Mouse (Mus musculus) gastrocnemius, adult 2 months (tissue): Measurements from ENCODE around the gene Ajap1. TPM values are rescaled to one million over a fixed set of nuclear protein-coding genes. Genes with fewer than 3 reads are reported as not detected.

ENCODE experiments used
- DNase-seq: peaks from one replicate; pipeline ENCODE4 v3.0.0; 2022
- H3K27ac ChIP-seq: fragments of 200-600 bp; 2 replicates; pipeline ENCODE4 v1.8.1; 2022; ENCODE audit warnings: mild to moderate bottlenecking
- H3K4me3 ChIP-seq: fragments of 200-600 bp; 2 replicates; pipeline ENCODE4 v1.8.1; 2022; ENCODE audit warnings: mild to moderate bottlenecking, moderate library complexity
- CTCF ChIP-seq: fragments of 200-600 bp; IDR thresholded peaks from 2 replicates; pipeline ENCODE4 v1.8.1; 2022; ENCODE audit warnings: antibody characterized with exemption, mild to moderate bottlenecking, moderate library complexity
- intact Hi-C: fragments of 180-260 bp; cut with DNase I; formaldehyde crosslinking; loops from one replicate; pipeline ENCODE4 v1.15.1; 2025
- total RNA-seq, 2 experiments: library from RNA; stranded (reverse); gene quantifications; 2 replicates each; pipeline ENCODE4 v1.2.3; 2021

Ajap1 gene
- total RNA-seq, 2 experiments from 2014 or later: 0.42 TPM; not detected in 1

DNA sequence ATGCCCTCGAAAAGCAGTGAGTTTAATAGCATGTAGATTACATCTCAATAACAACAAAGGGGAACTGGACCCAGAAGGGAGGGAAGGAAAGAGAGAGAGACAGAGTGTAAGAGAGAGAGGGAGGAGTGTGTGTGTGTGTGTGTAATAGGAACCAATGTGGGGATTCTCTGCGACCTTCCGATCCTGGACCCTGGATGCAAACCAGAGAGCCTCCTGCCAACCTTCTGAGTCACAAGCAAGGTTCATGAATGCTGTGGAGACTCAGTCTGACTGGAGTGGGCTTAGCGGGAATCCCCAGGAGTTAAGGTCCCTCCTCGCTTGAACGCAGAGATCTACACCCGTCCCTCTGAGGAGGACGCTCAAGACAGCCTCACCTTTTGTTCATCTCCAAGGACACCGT lies 45.4 kb downstream of the Ajap1 start:
- Histone ChIP-seq H3K27ac (no peak overlapping the region), H3K4me3 (no peak overlapping the region)
- intact Hi-C loops: no loop called here
- DNase-seq: no peak
- no peak for TF ChIP-seq CTCF

DNA sequence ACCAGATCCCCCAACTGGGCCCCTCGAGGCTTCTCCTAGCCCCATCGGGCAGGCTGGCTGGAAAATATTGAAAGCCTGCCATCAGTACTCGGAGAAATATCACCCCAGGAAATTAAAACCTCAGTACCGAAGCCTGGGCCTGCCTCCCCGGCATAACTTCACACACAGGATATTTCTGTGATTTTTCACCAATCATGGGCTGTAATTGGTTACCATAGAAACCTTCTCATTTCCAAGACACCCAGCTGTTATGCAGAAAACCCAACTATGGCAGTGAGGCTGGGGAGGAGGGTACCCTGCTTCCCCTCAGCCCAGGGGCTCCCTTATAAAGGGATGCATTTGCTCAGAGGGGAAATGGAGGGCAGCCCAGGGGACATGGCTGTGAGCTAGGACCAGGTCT lies 46.7 kb downstream of the Ajap1 start:
- DNase-seq: no peak
- H3K4me3 ChIP-seq: no peak overlapping the region
- no peak overlapping the region for H3K27ac ChIP-seq
- no peak for TF ChIP-seq CTCF
- intact Hi-C loops: no loop called here

DNA sequence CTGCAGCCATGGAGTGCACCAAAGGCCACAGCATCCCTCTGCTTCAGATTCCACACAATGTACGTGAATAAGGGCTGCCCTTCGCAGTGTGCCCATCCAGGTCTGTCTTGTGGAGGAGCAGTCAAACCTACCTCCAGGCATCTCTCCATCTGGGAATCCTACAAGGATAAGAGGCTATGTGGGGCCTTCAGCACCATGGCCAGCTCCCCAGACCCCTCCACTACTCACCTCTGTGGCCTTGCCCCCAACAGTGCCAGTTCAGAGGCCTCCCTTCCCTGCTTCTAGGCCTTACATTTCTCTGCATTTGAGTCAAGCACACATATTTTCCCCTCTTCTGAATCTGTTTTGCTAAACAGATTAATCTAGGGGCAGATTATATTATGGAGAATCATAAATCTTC lies 52.6 kb downstream of the Ajap1 start:
- no peak for TF ChIP-seq CTCF
- no peak for DNase-seq
- intact Hi-C loops: no loop called here
- no peak overlapping the region for H3K27ac ChIP-seq
- H3K4me3 ChIP-seq: no peak overlapping the region

DNA sequence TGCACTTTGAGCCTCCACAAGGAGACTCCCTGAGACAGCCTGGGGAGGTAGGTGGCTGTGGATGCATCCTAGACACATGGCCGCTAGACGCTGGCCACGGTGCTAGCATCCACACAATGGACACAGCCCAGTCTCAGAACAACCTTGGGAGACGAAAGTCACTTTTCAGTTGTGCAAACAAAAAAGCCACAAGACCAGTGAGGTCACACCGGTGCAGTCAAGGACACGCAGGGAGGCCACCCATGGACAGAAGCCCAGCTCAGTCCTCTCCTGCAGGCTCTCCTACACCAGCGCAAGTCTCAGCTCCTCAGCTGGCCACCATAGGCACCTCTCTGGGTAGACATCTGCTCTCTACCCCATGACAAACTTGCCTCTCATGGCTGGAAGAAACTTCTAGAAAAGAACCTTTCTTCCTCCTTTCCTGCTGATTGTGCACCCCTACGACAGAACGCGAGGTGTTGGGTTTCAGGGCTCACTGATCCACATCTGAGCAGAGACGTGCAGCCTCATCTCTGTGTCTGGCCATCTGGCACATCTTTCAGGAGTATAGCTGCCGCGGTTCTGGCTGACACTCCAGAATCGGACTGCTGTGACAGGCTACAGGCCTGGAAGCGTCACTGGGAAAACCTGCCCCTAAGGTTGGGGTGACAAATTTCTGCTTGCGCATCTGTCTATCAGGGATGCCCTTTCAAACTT lies 56.5 kb downstream of the Ajap1 start:
- intact Hi-C loops: no loop called here
- no peak for DNase-seq
- no peak for TF ChIP-seq CTCF
- H3K27ac ChIP-seq: no peak overlapping the region
- no peak overlapping the region for H3K4me3 ChIP-seq

DNA sequence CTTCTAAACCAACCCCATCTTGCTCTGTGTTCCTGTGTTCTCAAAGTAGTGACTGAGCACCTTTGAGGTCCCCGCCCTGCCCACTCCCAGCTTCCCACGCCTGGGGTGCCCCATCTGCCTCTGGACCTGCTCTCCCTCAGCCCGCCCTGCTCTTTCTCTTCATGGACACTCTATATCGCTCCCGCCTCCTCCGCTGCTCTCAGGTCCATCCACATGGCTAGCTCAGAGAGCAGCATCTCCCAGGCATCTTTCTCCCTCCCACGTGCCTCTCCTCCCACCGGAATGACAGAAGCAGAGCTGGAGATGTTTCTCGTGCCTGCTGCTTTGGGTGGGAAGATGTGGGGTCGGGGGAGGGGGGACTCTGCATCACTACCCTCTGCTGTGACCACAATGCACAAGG lies 58.3 kb downstream of the Ajap1 start:
- no peak for TF ChIP-seq CTCF

DNA sequence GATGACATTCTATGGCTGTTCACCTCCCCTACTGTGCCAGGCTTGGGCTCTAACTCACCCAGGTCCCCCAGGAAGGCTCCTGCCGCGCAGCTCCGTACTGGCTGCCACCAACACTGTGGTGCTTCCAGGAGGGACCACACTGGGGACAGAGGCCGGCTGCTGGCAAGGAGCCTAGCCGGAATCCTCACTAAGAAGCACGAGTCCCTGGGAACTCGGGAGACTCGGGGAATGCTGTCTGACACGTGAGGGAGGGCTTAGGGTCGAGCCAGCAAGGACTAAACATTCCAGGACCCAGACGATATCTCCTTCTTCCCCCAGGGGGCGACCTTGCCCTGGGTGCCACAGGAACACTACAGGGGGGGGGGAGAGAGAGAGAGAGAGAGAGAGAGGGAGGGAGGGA lies 64.7 kb downstream of the Ajap1 start:
- Histone ChIP-seq H3K27ac (no peak overlapping the region), H3K4me3 (no peak overlapping the region)
- peak; percentile 12; the same call in 1 of the 2 replicates for TF ChIP-seq CTCF
- intact Hi-C loops: no loop called here
- DNase-seq: peak; percentile 22

More for the DNA sequence above, 58.3 kb downstream of the Ajap1 start:
- no peak overlapping the region for H3K4me3 ChIP-seq
- H3K27ac ChIP-seq: no peak overlapping the region
- DNase-seq: no peak
- intact Hi-C loops: no loop called here

DNA sequence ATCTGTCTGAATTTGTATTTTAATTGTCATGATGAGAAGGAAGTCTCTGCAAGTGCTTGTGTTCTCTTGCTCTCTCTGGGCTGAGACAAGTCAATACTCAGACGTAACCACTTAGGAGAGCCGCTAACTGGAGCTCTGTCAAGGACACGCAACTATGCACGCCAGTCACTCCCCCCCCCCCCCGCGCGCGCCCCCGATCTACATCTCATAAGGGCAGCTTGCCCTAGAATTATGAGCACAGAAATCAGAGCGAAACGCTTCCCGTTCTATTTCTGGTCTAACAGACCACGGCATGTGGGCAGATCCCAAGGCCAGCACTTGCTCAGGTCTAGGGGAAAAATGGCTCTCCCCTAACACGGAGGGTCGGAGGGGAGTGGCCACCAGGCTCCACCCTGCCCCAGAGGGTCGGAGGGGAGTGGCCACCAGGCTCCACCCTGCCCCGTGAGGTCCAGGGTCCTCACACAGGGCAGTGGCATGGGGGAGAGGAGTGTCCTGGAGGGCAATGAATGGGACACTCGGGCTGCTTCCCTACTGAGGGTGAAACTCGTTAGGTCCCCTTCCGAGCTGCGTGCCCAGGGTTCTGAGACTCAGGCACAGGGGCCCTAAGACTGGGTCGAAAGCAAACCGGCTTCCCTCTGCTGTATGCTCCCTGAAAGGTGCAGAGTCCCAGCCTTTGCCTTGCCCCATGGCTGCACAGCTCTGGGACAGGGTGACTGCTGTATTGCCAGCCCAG lies 65.3 kb downstream of the Ajap1 start:
- no peak for DNase-seq
- no peak for TF ChIP-seq CTCF
- intact Hi-C loops: no loop called here
- Histone ChIP-seq H3K4me3 (no peak overlapping the region; the same call in 1 of the 2 replicates), H3K27ac (no peak overlapping the region)

DNA sequence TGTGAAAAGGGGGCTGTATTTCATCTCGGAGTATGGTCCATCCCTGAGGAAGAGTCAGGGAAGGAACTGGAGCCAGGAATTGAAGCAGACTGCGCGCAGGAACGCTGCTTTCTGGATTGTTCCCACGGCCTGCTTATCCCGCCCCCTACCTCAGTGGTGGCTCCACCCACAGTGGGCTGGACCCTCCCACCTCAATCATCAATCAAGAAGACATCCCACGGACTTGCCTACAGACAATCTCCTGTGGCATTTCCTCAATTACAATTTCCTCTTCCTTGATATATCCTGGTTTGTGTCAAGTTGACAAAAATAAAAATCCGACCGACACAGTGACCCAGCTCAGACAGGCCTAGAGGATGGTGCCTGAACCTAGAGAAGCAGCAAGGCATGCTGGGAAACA lies 66.5 kb downstream of the Ajap1 start:
- TF ChIP-seq CTCF: no peak
- H3K27ac ChIP-seq: no peak overlapping the region
- no peak overlapping the region for H3K4me3 ChIP-seq
- intact Hi-C loops: no loop called here
- DNase-seq: no peak

DNA sequence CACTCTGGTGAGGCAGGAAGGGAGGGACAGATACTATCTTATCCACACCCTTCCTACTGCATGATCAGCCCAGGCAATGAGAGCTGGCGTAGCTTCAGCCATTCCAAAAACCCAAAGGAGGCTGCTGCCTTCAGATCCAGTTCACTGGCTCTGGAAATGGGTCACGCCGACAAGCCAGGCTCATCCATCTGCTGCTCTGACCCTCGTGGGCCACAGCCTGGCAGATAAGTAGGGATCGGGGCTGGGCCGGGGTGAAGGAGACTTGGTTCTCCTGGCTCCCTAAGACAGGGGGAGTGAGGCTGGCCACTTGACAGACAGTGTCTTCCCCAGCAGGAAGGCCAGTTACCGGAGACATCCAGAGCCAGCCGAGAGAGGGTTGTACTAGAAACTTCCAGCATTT lies 84.2 kb downstream of the Ajap1 start:
- intact Hi-C loops: no loop called here

DNA sequence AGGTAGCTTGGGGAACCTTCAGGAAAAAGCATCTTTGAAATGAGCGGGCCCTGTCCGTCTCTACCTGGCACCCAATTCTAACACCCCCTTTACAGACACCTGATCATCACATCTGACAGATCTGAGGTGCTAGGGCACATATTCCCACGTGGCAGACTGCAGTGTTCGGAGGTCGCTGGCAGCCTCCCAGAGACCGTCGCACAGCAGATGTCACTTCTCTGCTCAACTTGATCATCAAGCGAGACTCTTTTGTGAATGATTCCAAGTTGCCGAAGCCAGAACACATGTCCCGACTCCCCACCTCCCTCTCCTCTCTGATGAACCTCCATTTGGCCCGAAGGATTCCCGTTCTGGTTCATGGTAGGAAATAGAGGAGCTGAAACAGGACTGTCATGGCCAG lies 95.1 kb downstream of the Ajap1 start:
- no peak for TF ChIP-seq CTCF
- intact Hi-C loops: no loop called here
- H3K4me3 ChIP-seq: no peak overlapping the region
- DNase-seq: no peak
- no peak overlapping the region for H3K27ac ChIP-seq

More for the DNA sequence above, 84.2 kb downstream of the Ajap1 start:
- no peak for TF ChIP-seq CTCF
- DNase-seq: no peak
- Histone ChIP-seq H3K4me3 (no peak overlapping the region), H3K27ac (no peak overlapping the region)

DNA sequence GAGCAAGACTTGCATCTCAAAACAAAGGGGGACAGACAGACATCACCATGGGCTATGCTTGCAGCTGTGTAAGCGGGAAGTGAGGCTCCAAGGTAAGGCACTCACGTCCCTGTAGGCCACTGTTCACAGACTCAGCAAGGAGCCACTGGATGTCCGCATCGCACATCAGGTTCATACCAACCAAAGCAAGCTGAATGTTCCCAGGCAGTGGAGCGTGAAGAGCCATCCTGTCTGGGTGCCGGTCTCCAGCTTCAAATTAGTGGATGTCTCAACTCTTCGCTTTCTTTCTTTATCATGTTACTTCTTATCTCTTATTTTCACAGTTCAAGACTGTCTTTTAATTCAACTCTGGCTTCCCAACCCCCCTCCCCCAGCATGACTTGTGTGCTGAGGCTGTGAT lies 101.2 kb downstream of the Ajap1 start:
- intact Hi-C loops: no loop called here
- no peak overlapping the region for H3K27ac ChIP-seq
- no peak for TF ChIP-seq CTCF
- no peak for DNase-seq
- no peak overlapping the region for H3K4me3 ChIP-seq

DNA sequence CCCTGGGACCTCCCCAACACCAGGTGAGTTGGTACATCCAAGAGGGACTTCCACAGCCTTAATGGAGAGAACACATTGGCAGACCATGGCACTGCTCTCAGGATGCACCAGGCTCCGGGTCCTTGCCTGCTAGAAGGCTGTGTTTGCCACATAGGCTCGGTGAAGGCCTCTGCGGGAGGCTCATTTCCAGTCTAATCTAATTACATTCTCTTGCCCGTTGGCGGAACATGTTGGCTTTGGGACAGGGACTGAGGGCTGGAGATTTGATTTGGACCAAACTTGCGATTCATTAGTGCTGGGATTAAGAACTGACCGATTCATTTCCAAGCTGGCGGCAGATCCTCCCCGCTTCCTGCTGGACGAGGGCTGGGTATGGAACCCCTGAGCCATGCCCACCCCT lies 101.7 kb downstream of the Ajap1 start:
- Histone ChIP-seq H3K4me3 (no peak overlapping the region), H3K27ac (no peak overlapping the region)
- no peak for DNase-seq
- intact Hi-C loops: no loop called here
- TF ChIP-seq CTCF: no peak

DNA sequence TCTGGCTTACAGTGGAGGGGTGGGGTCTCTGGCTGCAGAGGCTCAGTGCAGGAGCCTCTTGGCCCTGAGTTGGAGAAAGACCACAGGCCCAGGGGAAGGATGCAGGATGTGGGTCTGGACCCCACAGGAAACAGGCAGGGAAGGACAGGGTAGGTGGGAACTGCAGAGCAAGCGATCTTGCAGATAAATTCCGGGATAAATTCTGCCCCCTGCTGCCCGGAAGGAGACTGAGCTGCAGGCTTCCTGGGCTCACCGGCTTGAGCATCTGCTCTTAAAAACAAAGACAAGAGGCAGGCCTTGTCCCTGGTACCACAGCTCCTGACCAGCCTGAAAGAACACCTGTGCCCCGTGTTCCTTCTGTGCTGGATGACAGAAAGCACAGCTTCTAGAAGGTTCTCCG lies 104.6 kb downstream of the Ajap1 start:
- DNase-seq: no peak
- Histone ChIP-seq H3K27ac (no peak overlapping the region), H3K4me3 (no peak overlapping the region)
- TF ChIP-seq CTCF: 0 out of 2 replicates have a peak, but pooled peaks have one; percentile 19
- intact Hi-C loops: no loop called here

DNA sequence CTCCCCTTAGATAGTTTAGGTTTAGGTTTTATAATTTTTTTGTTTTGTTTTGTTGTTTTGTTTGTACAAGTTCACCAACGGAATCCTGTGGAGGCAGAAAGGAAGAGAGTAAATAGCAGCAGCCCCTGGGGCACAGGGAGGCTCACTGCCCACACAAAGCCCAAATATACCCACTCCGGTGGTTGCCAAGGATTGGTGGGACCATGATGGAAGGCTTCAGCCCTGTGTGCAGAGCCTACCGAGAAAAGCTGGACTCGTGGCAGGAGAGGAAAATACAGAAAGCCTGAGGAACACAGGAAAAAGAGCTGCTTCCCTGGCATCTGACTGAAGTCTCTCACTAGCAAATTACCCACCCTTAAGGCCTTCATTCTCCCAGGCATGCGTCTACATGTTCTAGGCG lies 108.4 kb downstream of the Ajap1 start:
- TF ChIP-seq CTCF: no peak
- no peak overlapping the region for H3K4me3 ChIP-seq
- no peak for DNase-seq
- intact Hi-C loops: no loop called here
- no peak overlapping the region for H3K27ac ChIP-seq
